Mouse (Mus musculus) embryonic facial prominence, embryonic 15.5 days (tissue): ENCODE measurements around the gene Ccdc184. TPM values are rescaled to one million over a fixed set of nuclear protein-coding genes. Genes with fewer than 3 reads are reported as not detected.

Experiments
- ATAC-seq: fragments of 200-750 bp; cut with Nextera tagmentation; 2 replicates; pipeline ENCODE4 v1.8.0; 2017; ENCODE audit warnings: low read depth, moderate TSS enrichment; ENCODE audit not compliant: insufficient number of reproducible peaks, low FRiP score, low TSS enrichment
- H3K27ac ChIP-seq: fragments of 300-500 bp; sonication (generic); replicated peaks from 2 replicates; pipeline ENCODE4 v1.5.1; 2015; ENCODE audit warnings: mild to moderate bottlenecking, inconsistent platforms
- H3K27me3 ChIP-seq: fragments of 300-500 bp; sonication (generic); 2 replicates; pipeline ENCODE4 v1.6.1; 2015; ENCODE audit warnings: inconsistent platforms
- H3K36me3 ChIP-seq: fragments of 300-500 bp; sonication (generic); 2 replicates; pipeline ENCODE4 v1.6.1; 2015; ENCODE audit warnings: mild to moderate bottlenecking, inconsistent platforms
- H3K4me1 ChIP-seq: fragments of 300-500 bp; sonication (generic); 2 replicates; pipeline ENCODE4 v1.6.1; 2015; ENCODE audit warnings: inconsistent platforms
- H3K4me2 ChIP-seq: fragments of 300-500 bp; sonication (generic); replicated peaks from 2 replicates; pipeline ENCODE4 v1.6.1; 2015; ENCODE audit warnings: mild to moderate bottlenecking, inconsistent platforms
- H3K4me3 ChIP-seq: fragments of 300-500 bp; sonication (generic); replicated peaks from 2 replicates; pipeline ENCODE4 v1.5.1; 2015; ENCODE audit warnings: mild to moderate bottlenecking, inconsistent platforms
- H3K9ac ChIP-seq: fragments of 300-500 bp; sonication (generic); 2 replicates; pipeline ENCODE4 v1.6.1; 2015; ENCODE audit warnings: inconsistent platforms
- H3K9me3 ChIP-seq: fragments of 300-500 bp; sonication (generic); replicated peaks from 2 replicates; pipeline ENCODE4 v1.6.1; 2016; ENCODE audit warnings: inconsistent platforms
- WGBS: fragments of 180-500 bp; shearing (Covaris S2); methylation state at CpG from one replicate; pipeline ENCODE4 v1.1.7; 2015; 5-methylcytosine and 5-hydroxymethylcytosine counted together
- polyA plus RNA-seq: library from polyadenylated mRNA; unstranded; fragments of >200 nt; fragmentation: Nextera tagmentation; extraction: Ambion mirVana; gene quantifications from 2 replicates; pipeline ENCODE4 v1.2.1, GENCODE M21; 2015

Ccdc184 gene
- polyA plus RNA-seq, 1 experiment from 2014 or later = 2.9 TPM

- Histone ChIP-seq H3K4me3 (no peak overlapping the region), H3K27me3 (peaks cover 35% of the 10 kb centered on the region; the same call in 1 of the 2 replicates), H3K36me3 (no peaks in the 10 kb centered on the region), H3K9ac (no peak overlapping the region), H3K4me1 (peaks cover 10% of the 10 kb centered on the region; the same call in 1 of the 2 replicates), H3K9me3 (no peaks in the 10 kb centered on the region), H3K4me2 (no peak overlapping the region), H3K27ac (no peak overlapping the region)
- 60% methylated on average over 3 of the region's 3 CpGs for WGBS
- no peak for ATAC-seq
These were observed 10.4 kb downstream of the Ccdc184 start for GRCm38 (mm10) chr15:98177320-98177719.

GRCm38 (mm10) chr15:98180567-98181131 is 13.7 kb downstream of the Ccdc184 start:
- H3K27ac ChIP-seq = no peak overlapping the region; the same call in 1 of the 2 replicates
- H3K9ac ChIP-seq = no peak overlapping the region
- no peak for ATAC-seq
- peaks cover 22% of the 10 kb centered on the region; the same call in 1 of the 2 replicates for H3K27me3 ChIP-seq
- H3K36me3 ChIP-seq = no peaks in the 10 kb centered on the region
- no peaks in the 10 kb centered on the region for H3K9me3 ChIP-seq
- peaks cover 10% of the 10 kb centered on the region; the same call in 1 of the 2 replicates for H3K4me1 ChIP-seq
- WGBS = 6% methylated on average over 26 of the region's 26 CpGs
- H3K4me3 ChIP-seq = peak overlapping the region; percentile 59
- peak overlapping the region; percentile 69 for H3K4me2 ChIP-seq

- no peak overlapping the region; the same call in 1 of the 2 replicates for H3K27ac ChIP-seq
These were observed 14.3 kb downstream of the Ccdc184 start for GRCm38 (mm10) chr15:98181132-98181711.

GRCm38 (mm10) chr15:98181856-98182570 is 15.1 kb downstream of the Ccdc184 start:
- Histone ChIP-seq H3K36me3 (no peaks in the 10 kb centered on the region), H3K9ac (no peak overlapping the region), H3K4me1 (peaks cover 10% of the 10 kb centered on the region; the same call in 1 of the 2 replicates), H3K4me2 (peak overlapping the region; percentile 69), H3K27ac (no peak overlapping the region), H3K9me3 (no peaks in the 10 kb centered on the region), H3K4me3 (no peak overlapping the region; the same call in 1 of the 2 replicates), H3K27me3 (0 out of 2 replicates have a peak, but pooled peaks cover 10% of the 10 kb centered on the region)
- WGBS = 66% methylated on average over 12 of the region's 12 CpGs
- no peak for ATAC-seq

More at GRCm38 (mm10) chr15:98181132-98181711, 14.3 kb downstream of the Ccdc184 start:
- under 1% methylated on average over 30 of the region's 30 CpGs for WGBS
- Histone ChIP-seq H3K27me3 (peaks cover 16% of the 10 kb centered on the region; the same call in 1 of the 2 replicates), H3K9ac (no peak overlapping the region; the same call in 1 of the 2 replicates), H3K4me1 (peaks cover 10% of the 10 kb centered on the region; the same call in 1 of the 2 replicates), H3K36me3 (no peaks in the 10 kb centered on the region), H3K4me3 (peak overlapping the region; percentile 59), H3K9me3 (no peaks in the 10 kb centered on the region), H3K4me2 (peak overlapping the region; percentile 69)
- peak; percentile 95 for ATAC-seq

- Histone ChIP-seq H3K4me2 (no peak overlapping the region), H3K9ac (no peak overlapping the region), H3K4me1 (peaks cover 10% of the 10 kb centered on the region; the same call in 1 of the 2 replicates), H3K9me3 (no peaks in the 10 kb centered on the region), H3K27me3 (0 out of 2 replicates have a peak, but pooled peaks cover 4% of the 10 kb centered on the region), H3K4me3 (no peak overlapping the region), H3K36me3 (no peaks in the 10 kb centered on the region), H3K27ac (no peak overlapping the region)
- WGBS = 33% methylated on average over 4 of the region's 4 CpGs
- ATAC-seq = no peak
These were observed 17.5 kb downstream of the Ccdc184 start for GRCm38 (mm10) chr15:98184456-98184855.

- Histone ChIP-seq H3K4me2 (no peak within 1 kb of the TSS), H3K4me3 (no peak within 1 kb of the TSS), H3K4me1 (no peaks in the 10 kb centered on the region), H3K27me3 (no peaks in the 10 kb centered on the region), H3K9me3 (no peaks in the 10 kb centered on the region), H3K36me3 (no peaks in the 10 kb centered on the region), H3K9ac (no peak within 1 kb of the TSS), H3K27ac (no peak within 1 kb of the TSS)
- 61% methylated on average over 3 of the region's 3 CpGs for WGBS
- ATAC-seq = no peak
These were observed 28.5 kb downstream of the Ccdc184 start, which contains the start of gene Olfr288 for GRCm38 (mm10) chr15:98195442-98195841. TSS of gene Olfr288 (minus strand) at chr15:98195542.

GRCm38 (mm10) chr15:98209676-98210075 is 42.7 kb downstream of the Ccdc184 start:
- Histone ChIP-seq H3K4me3 (no peak overlapping the region), H3K36me3 (no peaks in the 10 kb centered on the region), H3K9me3 (no peaks in the 10 kb centered on the region), H3K4me1 (no peaks in the 10 kb centered on the region), H3K27ac (no peak overlapping the region), H3K27me3 (no peaks in the 10 kb centered on the region), H3K4me2 (no peak overlapping the region), H3K9ac (no peak overlapping the region)
- no peak for ATAC-seq
- 71% methylated on average over 7 of the region's 7 CpGs for WGBS

- Histone ChIP-seq H3K9me3 (no peaks in the 10 kb centered on the region), H3K4me1 (no peaks in the 10 kb centered on the region), H3K9ac (no peak overlapping the region), H3K27me3 (no peaks in the 10 kb centered on the region), H3K36me3 (no peaks in the 10 kb centered on the region), H3K27ac (no peak overlapping the region), H3K4me2 (no peak overlapping the region), H3K4me3 (no peak overlapping the region)
- WGBS = 74% methylated on average over 5 of the region's 5 CpGs
- no peak for ATAC-seq
These were observed 46.4 kb downstream of the Ccdc184 start for GRCm38 (mm10) chr15:98213336-98213870.

- no peak for ATAC-seq
- no peaks in the 10 kb centered on the region for H3K27me3 ChIP-seq
- H3K27ac ChIP-seq = no peak overlapping the region
- H3K4me3 ChIP-seq = no peak overlapping the region
- no peaks in the 10 kb centered on the region for H3K4me1 ChIP-seq
- no peaks in the 10 kb centered on the region for H3K9me3 ChIP-seq
- H3K9ac ChIP-seq = no peak overlapping the region
- H3K36me3 ChIP-seq = no peaks in the 10 kb centered on the region
- no peak overlapping the region for H3K4me2 ChIP-seq
- 63% methylated on average over 5 of the region's 5 CpGs for WGBS
These were observed 47.2 kb downstream of the Ccdc184 start for GRCm38 (mm10) chr15:98214130-98214529.
